Mouse (Mus musculus) adrenal gland, postnatal 10 days (tissue): ENCODE measurements around the gene Tdrd9. TPM values are rescaled to one million over a fixed set of nuclear protein-coding genes. Genes with fewer than 3 reads are reported as not detected.

Experiments used
- DNase-seq: peaks from one replicate; pipeline ENCODE4 v3.0.0; 2021; ENCODE audit warnings: mixed read lengths
- microRNA-seq: library from miRNA; unstranded; fragments of <30 nt; microRNA quantifications from one replicate; pipeline ENCODE4 v1.2.0, GENCODE M21; 2021
- total RNA-seq, 2 experiments: library from RNA; stranded (reverse); gene quantifications; 2 replicates each; pipeline ENCODE4 v1.2.3; 2021

The Tdrd9 gene
- total RNA-seq, 2 experiments from 2014 or later = 0.39 to 0.66 TPM

- DNase-seq = no peak
Measured at GRCm38 (mm10) chr12:112104890-112105289, 133.5 kb downstream of the Tdrd9 start.

- DNase-seq = peak; percentile 55
Measured at GRCm38 (mm10) chr12:112106541-112106971, 135.2 kb downstream of the Tdrd9 start, which contains the start of gene Aspg. TSS of gene Aspg (plus strand) at chr12:112106679.

GRCm38 (mm10) chr12:112107685-112108084 is 136.3 kb downstream of the Tdrd9 start:
- no peak for DNase-seq

- DNase-seq = no peak
Measured at GRCm38 (mm10) chr12:112108696-112109445, 137.5 kb downstream of the Tdrd9 start.

GRCm38 (mm10) chr12:112109701-112110100 is 138.3 kb downstream of the Tdrd9 start:
- DNase-seq = no peak

- DNase-seq = peak; percentile 70
Measured at GRCm38 (mm10) chr12:112111323-112111722, 140.0 kb downstream of the Tdrd9 start.

- no peak for DNase-seq
Measured at GRCm38 (mm10) chr12:112112235-112112634, 140.9 kb downstream of the Tdrd9 start.

GRCm38 (mm10) chr12:112112686-112113396 is 141.5 kb downstream of the Tdrd9 start:
- DNase-seq = no peak

GRCm38 (mm10) chr12:112113710-112114109 is 142.4 kb downstream of the Tdrd9 start:
- DNase-seq = peak; percentile 95

GRCm38 (mm10) chr12:112117006-112117405 is 145.6 kb downstream of the Tdrd9 start:
- DNase-seq = no peak

GRCm38 (mm10) chr12:112117649-112118048 is 146.3 kb downstream of the Tdrd9 start:
- no peak for DNase-seq

Small RNAs within 50 kb of the gene (microRNA-seq; reads per million reads assigned to microRNA genes)
- gene Mir3073a (not detected), gene Mir3073b (not detected)

Other genes starting within 250 kb of the Tdrd9 start
- 100 to 1,000 TPM in 1 of 2 experiments, 10 to 100 TPM in 1; 94.0 to 133 TPM for gene Klc1, start 212.7 kb upstream of the Tdrd9 start, total RNA-seq
- gene Xrcc3, start 157.7 kb upstream of the Tdrd9 start, total RNA-seq = 10 to 100 TPM; 21.4 to 25.7 TPM
- gene Zfyve21, start 157.4 kb upstream of the Tdrd9 start, total RNA-seq = 10 to 100 TPM; 80.6 to 96.3 TPM
- 10 to 100 TPM; 20.4 to 21.8 TPM for gene Ppp1r13b, start 63.4 kb upstream of the Tdrd9 start, total RNA-seq
- gene Atp5mpl, start 4.6 kb upstream of the Tdrd9 start, total RNA-seq = 100 to 1,000 TPM; 673 to 781 TPM
- not detected for gene Rd3l, start 9.8 kb downstream of the Tdrd9 start, total RNA-seq
- gene Aspg, start 135.1 kb downstream of the Tdrd9 start, total RNA-seq = 10 to 100 TPM; 24.1 to 26.0 TPM
- gene Kif26a, start 174.6 kb downstream of the Tdrd9 start, total RNA-seq = 10 to 100 TPM; 20.0 to 25.4 TPM